Mouse (Mus musculus) ES-E14 (cell line): ENCODE measurements around the gene Thnsl2.

Source experiments
- HCFC1 ChIP-seq: IDR thresholded peaks from 2 replicates; pipeline ENCODE4 v1.6.1; 2012; ENCODE audit warnings: low read length, inconsistent platforms, borderline replicate concordance; ENCODE audit not compliant: insufficient read depth
- ZC3H11A ChIP-seq: IDR thresholded peaks from 2 replicates; pipeline ENCODE4 v1.6.1; 2012; ENCODE audit warnings: low read depth, mild to moderate bottlenecking, inconsistent platforms, low read length, borderline replicate concordance
- ZNF384 ChIP-seq: IDR thresholded peaks from 2 replicates; pipeline ENCODE4 v1.6.1; 2012; ENCODE audit warnings: low read depth, low read length, inconsistent platforms

- no peak for TF ChIP-seq ZC3H11A
- no peak for TF ChIP-seq ZNF384
- TF ChIP-seq HCFC1 = no peak
Observed at GRCm38 (mm10) chr6:71088992-71089391, 55.2 kb downstream of the Thnsl2 start.
